Comparison of ENCODE assay signal across 23 mouse cellular contexts in the genomic region with DNA sequence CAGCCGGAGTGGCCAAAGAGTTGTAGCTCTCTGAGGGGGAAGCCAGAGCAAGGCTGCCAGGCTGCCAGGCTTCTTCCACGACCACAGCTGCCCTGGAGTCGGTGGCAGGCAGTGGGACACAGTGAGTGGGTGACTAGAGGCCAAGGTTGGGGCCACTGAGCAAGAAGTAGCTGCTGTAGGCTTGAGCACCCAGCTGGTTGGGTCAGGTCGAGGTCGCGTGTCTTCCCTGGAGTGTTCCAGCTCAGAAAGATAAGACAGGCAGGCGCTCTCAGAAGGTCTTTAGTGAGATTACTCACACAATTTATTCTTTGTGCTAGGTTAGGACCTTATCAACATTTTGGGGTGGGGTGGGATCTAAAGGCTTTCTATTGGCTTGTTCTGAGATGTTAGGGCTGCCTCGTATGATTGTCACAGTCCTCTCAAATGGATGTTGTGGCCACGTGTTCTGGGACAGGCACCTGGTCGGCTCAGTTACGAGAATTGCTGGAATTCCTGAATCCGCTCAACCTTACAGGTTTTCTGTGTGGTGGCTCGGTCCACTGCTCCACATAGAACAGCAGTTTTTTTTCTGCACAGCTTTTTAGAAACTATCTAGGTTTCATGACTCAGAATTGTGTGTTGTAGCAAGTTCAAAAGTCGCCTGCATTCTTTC. TPM values are rescaled to one million over a fixed set of nuclear protein-coding genes. Genes with fewer than 3 reads are reported as not detected.
DNase-seq lines count a peak whose midpoint lies in the region; ATAC-seq and TF ChIP-seq lines count a peak whose summit lies in the region.
"Had no signal": no experiment of that assay in that cellular context is flagged by ENCODE, and none has a peak within 500 bp of the region (broad histone marks: within the 10 kb centered on the region; RNA-seq: fewer than 3 reads in every experiment).

No protein-coding gene starts in this region.

- no peak overlapping the region for H3K4me2 ChIP-seq in kidney, postnatal 0 days (ENCODE audit: low read length)
- H3K4me2 ChIP-seq: embryonic facial prominence, embryonic 15.5 days; liver, embryonic 12.5 days; lung, embryonic 14.5 days; neural tube, embryonic 13.5 days had no signal

- TF ChIP-seq CTCF in kidney, postnatal 0 days (IDR thresholded peaks at IDR 0.05; ENCODE audit: low read depth) = no peak

- peak; percentile 32 to 80 for DNase-seq in adrenal gland, adult (ENCODE audit: inconsistent age in 2 of 2, low spot score in 1 of 2)
- no peak for DNase-seq in adrenal gland, postnatal 4 days (ENCODE audit: low spot score in 2 of 2)
- DNase-seq in ovary, adult 18-20 months (ENCODE audit: low spot score) = peak; percentile 28
- DNase-seq in ovary, postnatal 14 days (ENCODE audit: low spot score) = no peak
- DNase-seq in kidney, postnatal 0 days (ENCODE audit: low spot score) = peak; percentile 39
- no peak for DNase-seq in hindbrain, embryonic 10.5 days (ENCODE audit: low spot score)
- DNase-seq in adipocyte (ENCODE audit: low spot score) = no peak
- no peak for DNase-seq in yolk sac, embryonic 10.5 days (ENCODE audit: low spot score)
- DNase-seq: embryo, embryonic 11 days; lung, embryonic 14.5 days; lung, postnatal 4 days; right cerebral cortex, postnatal 4 days; thymus, adult 18-20 months had no signal

- no peak overlapping the region for H3K27ac ChIP-seq in kidney, postnatal 0 days
- H3K27ac ChIP-seq in hindbrain, embryonic 10.5 days = no peak overlapping the region
- H3K27ac ChIP-seq: embryonic facial prominence, embryonic 15.5 days; forebrain, embryonic 10.5 days; left cerebral cortex, adult 2 months; liver, embryonic 12.5 days; midbrain, embryonic 10.5 days; neural tube, embryonic 13.5 days had no signal

- WGBS in kidney, postnatal 0 days = 58% methylated on average over 14 of the region's 14 CpGs
- WGBS in hindbrain, embryonic 10.5 days = 82% methylated on average over 14 of the region's 14 CpGs

- ATAC-seq in kidney, postnatal 0 days (replicated peaks; ENCODE audit: low FRiP score, low read depth) = peak; percentile 69
- ATAC-seq: CD4-positive, CD25-positive, alpha-beta regulatory T cell, adult 4 months; inflammation-experienced regulatory T-cells, adult 6 months; liver, embryonic 12.5 days had no signal

- no peak overlapping the region for H3K4me3 ChIP-seq in kidney, postnatal 0 days (replicated peaks; ENCODE audit: low read depth, low read length)
- no peak overlapping the region for H3K4me3 ChIP-seq in hindbrain, embryonic 10.5 days
- H3K4me3 ChIP-seq: embryonic facial prominence, embryonic 15.5 days; forebrain, embryonic 10.5 days; left cerebral cortex, adult 2 months; liver, embryonic 12.5 days; midbrain, embryonic 10.5 days; neural tube, embryonic 13.5 days had no signal

- no peaks in the 10 kb centered on the region for H3K36me3 ChIP-seq in kidney, postnatal 0 days (ENCODE audit: insufficient read depth, low read length)
- H3K36me3 ChIP-seq in hindbrain, embryonic 10.5 days = no peaks in the 10 kb centered on the region
- H3K36me3 ChIP-seq: embryonic facial prominence, embryonic 15.5 days; forebrain, embryonic 10.5 days; G1E; liver, embryonic 12.5 days; midbrain, embryonic 10.5 days; neural tube, embryonic 13.5 days had no signal

- no peak overlapping the region for H3K9ac ChIP-seq in kidney, postnatal 0 days (ENCODE audit: low read depth, low read length)
- H3K9ac ChIP-seq: embryonic facial prominence, embryonic 15.5 days; liver, embryonic 12.5 days; lung, embryonic 14.5 days; neural tube, embryonic 13.5 days had no signal

- no peaks in the 10 kb centered on the region for H3K27me3 ChIP-seq in kidney, postnatal 0 days (ENCODE audit: insufficient read depth, low read length)
- H3K27me3 ChIP-seq in hindbrain, embryonic 10.5 days (ENCODE audit: insufficient read depth, poor library complexity, severe bottlenecking) = no peaks in the 10 kb centered on the region
- H3K27me3 ChIP-seq: embryonic facial prominence, embryonic 15.5 days; liver, embryonic 12.5 days; neural tube, embryonic 13.5 days had no signal

- H3K4me1 ChIP-seq in kidney, postnatal 0 days (replicated peaks; ENCODE audit: insufficient read depth, low read length) = no peaks in the 10 kb centered on the region
- H3K4me1 ChIP-seq in hindbrain, embryonic 10.5 days (replicated peaks) = no peaks in the 10 kb centered on the region
- H3K4me1 ChIP-seq: embryonic facial prominence, embryonic 15.5 days; forebrain, embryonic 10.5 days; liver, embryonic 12.5 days; midbrain, embryonic 10.5 days; neural tube, embryonic 13.5 days had no signal

- no peaks in the 10 kb centered on the region for H3K9me3 ChIP-seq in kidney, postnatal 0 days (replicated peaks; ENCODE audit: low read length)
- no peaks in the 10 kb centered on the region for H3K9me3 ChIP-seq in hindbrain, embryonic 10.5 days
- H3K9me3 ChIP-seq: embryonic facial prominence, embryonic 15.5 days; forebrain, embryonic 10.5 days; liver, embryonic 12.5 days; midbrain, embryonic 10.5 days; neural tube, embryonic 13.5 days had no signal

RNA-seq across cellular contexts. Expression of gene Spg20, which starts 6.4 kb away (rescaled TPM):
- 10 to 100 TPM; 55.2 to 55.3 TPM for total RNA-seq in adrenal gland, postnatal 4 days (2021)
- 29.5 and 33.3 TPM in 2 replicates for polyA plus RNA-seq in kidney, postnatal 0 days (2015; fragmentation: Nextera tagmentation; extraction: Ambion mirVana)
- 41.5 and 55.9 TPM in 2 replicates for polyA plus RNA-seq in hindbrain, embryonic 10.5 days (2016; fragmentation: Nextera tagmentation; extraction: Ambion mirVana)

RNA-seq across cellular contexts. Expression of gene Ccdc169, which starts 31.6 kb away (rescaled TPM):
- under 1 TPM; 0.17 to 0.34 TPM for total RNA-seq in adrenal gland, postnatal 4 days (2021)
- 0.20 and 0.28 TPM in 2 replicates for polyA plus RNA-seq in kidney, postnatal 0 days (2015; fragmentation: Nextera tagmentation; extraction: Ambion mirVana)
- 0.06 and 0.10 TPM in 2 replicates for polyA plus RNA-seq in hindbrain, embryonic 10.5 days (2016; fragmentation: Nextera tagmentation; extraction: Ambion mirVana)
- polyA plus RNA-seq: CD4-positive, CD25-positive, alpha-beta regulatory T cell, adult 4 months; forebrain, embryonic 10.5 days; G1E; heart, embryonic 14.5 days; inflammation-experienced regulatory T-cells, adult 6 months; liver, embryonic 12.5 days; lung, embryonic 14.5 days; neural tube, embryonic 13.5 days had no signal

RNA-seq across cellular contexts. Expression of gene Ccna1, which starts 50.2 kb away (rescaled TPM):
- total RNA-seq in adrenal gland, postnatal 4 days (2021) = under 1 TPM; 0.67 to 0.79 TPM
- polyA plus RNA-seq in kidney, postnatal 0 days (2015; fragmentation: Nextera tagmentation; extraction: Ambion mirVana) = 1.4 and 1.6 TPM in 2 replicates
- 2.1 and 2.9 TPM in 2 replicates for polyA plus RNA-seq in hindbrain, embryonic 10.5 days (2016; fragmentation: Nextera tagmentation; extraction: Ambion mirVana)
- total RNA-seq: G1E had no signal
- polyA plus RNA-seq: CD4-positive, CD25-positive, alpha-beta regulatory T cell, adult 4 months; G1E; inflammation-experienced regulatory T-cells, adult 6 months had no signal

Comparison
In these comparisons a context has a peak if more than half of its experiments do, and no peak if none do; other contexts are left out.
1. DNase-seq: peak in adrenal gland, adult (2 of 2), ovary, adult 18-20 months (single experiment) and kidney, postnatal 0 days (single experiment); none in adrenal gland, postnatal 4 days (0 of 2), ovary, postnatal 14 days (single experiment), hindbrain, embryonic 10.5 days (single experiment), adipocyte (single experiment) and yolk sac, embryonic 10.5 days (single experiment).